ENCODE assay signal across 17 mouse cellular contexts in genomic region chr8:116928588-116928987, GRCm38 (mm10). TPM values are rescaled to one million over a fixed set of nuclear protein-coding genes. Genes with fewer than 3 reads are reported as not detected.
DNase-seq lines count a peak whose midpoint lies in the region; ATAC-seq and TF ChIP-seq lines count a peak whose summit lies in the region.
"Had no signal": no experiment of that assay in that cellular context is flagged by ENCODE, and none has a peak within 500 bp of the region (broad histone marks: within the 10 kb centered on the region; RNA-seq: fewer than 3 reads in every experiment).

No protein-coding gene starts in this region.

- no peak for DNase-seq in gastrocnemius, adult 2 months
- DNase-seq in gastrocnemius, postnatal 10 days, result no peak
- no peak for DNase-seq in lung, embryonic 14.5 days
- no peak for DNase-seq in lung, postnatal 4 days
- DNase-seq in NIH3T3 (ENCODE audit: low read depth), result peak; percentile 29
- no peak for DNase-seq in spleen, postnatal 14 days (ENCODE audit: low spot score in 2 of 2)
- DNase-seq in frontal cortex, postnatal 14 days (ENCODE audit: low spot score in 2 of 2), result no peak
- DNase-seq: cerebellum, adult 11-12 months; gastrocnemius, postnatal 14 days; kidney, adult 11 months had no signal

- H3K4me1 ChIP-seq in lung, embryonic 14.5 days (ENCODE audit: insufficient read depth), result no peaks in the 10 kb centered on the region
- H3K4me1 ChIP-seq: embryonic facial prominence, embryonic 15.5 days; heart, embryonic 15.5 days; lung, embryonic 15.5 days; neural tube, embryonic 15.5 days had no signal

- ATAC-seq in lung, embryonic 14.5 days (ENCODE audit: insufficient read depth), result no peak
- ATAC-seq: hindbrain, embryonic 16.5 days had no signal

- H3K9ac ChIP-seq in lung, embryonic 14.5 days, result no peak overlapping the region
- H3K9ac ChIP-seq: embryonic facial prominence, embryonic 15.5 days; heart, embryonic 15.5 days; lung, embryonic 15.5 days; neural tube, embryonic 15.5 days had no signal

- H3K27me3 ChIP-seq in lung, embryonic 14.5 days (ENCODE audit: insufficient read depth, low read length), result no peaks in the 10 kb centered on the region
- H3K27me3 ChIP-seq: embryonic facial prominence, embryonic 15.5 days; heart, embryonic 15.5 days; lung, embryonic 15.5 days; neural tube, embryonic 15.5 days had no signal

- intact Hi-C loops in gastrocnemius, adult 2 months (cut with DNase I), result no loop called here

- no peak overlapping the region for H3K4me2 ChIP-seq in lung, embryonic 14.5 days
- H3K4me2 ChIP-seq: embryonic facial prominence, embryonic 15.5 days; heart, embryonic 15.5 days; lung, embryonic 15.5 days; neural tube, embryonic 15.5 days had no signal

- H3K4me3 ChIP-seq in gastrocnemius, adult 2 months, result no peak overlapping the region
- no peak overlapping the region for H3K4me3 ChIP-seq in lung, embryonic 14.5 days (ENCODE audit: low read depth, low read length)
- H3K4me3 ChIP-seq: embryonic facial prominence, embryonic 15.5 days; heart, adult 2 months; heart, embryonic 15.5 days; lung, embryonic 15.5 days; neural tube, embryonic 15.5 days had no signal

- peaks cover 79% of the 10 kb centered on the region for H3K36me3 ChIP-seq in lung, embryonic 14.5 days (ENCODE audit: insufficient read depth)
- H3K36me3 ChIP-seq: neural tube, embryonic 15.5 days had no signal

- TF ChIP-seq CTCF in gastrocnemius, adult 2 months (IDR thresholded peaks at IDR 0.05), result 0 out of 2 replicates have a peak, but pooled peaks have one; percentile 2
- peak; percentile 24; the same call in 1 of the 2 replicates for TF ChIP-seq CTCF in lung, embryonic 14.5 days (IDR thresholded peaks at IDR 0.05; ENCODE audit: low read depth)

- H3K9me3 ChIP-seq in lung, embryonic 14.5 days (ENCODE audit: low read depth, low read length), result no peaks in the 10 kb centered on the region
- H3K9me3 ChIP-seq: embryonic facial prominence, embryonic 15.5 days; heart, embryonic 15.5 days; lung, embryonic 15.5 days; neural tube, embryonic 15.5 days had no signal

- no peak overlapping the region for H3K27ac ChIP-seq in gastrocnemius, adult 2 months
- H3K27ac ChIP-seq in lung, embryonic 14.5 days (ENCODE audit: low read depth), result no peak overlapping the region
- H3K27ac ChIP-seq: embryonic facial prominence, embryonic 15.5 days; heart, adult 2 months; heart, embryonic 15.5 days; lung, embryonic 15.5 days; neural tube, embryonic 15.5 days; stomach, postnatal 0 days had no signal

- 76% methylated on average over 5 of the region's 5 CpGs for WGBS in lung, embryonic 14.5 days

RNA-seq across cellular contexts. Expression of gene Cenpn, which starts 7.1 kb away (rescaled TPM):
- under 1 TPM; 0.43 to 0.50 TPM for total RNA-seq in gastrocnemius, adult 2 months (2021)
- 1 to 10 TPM; 3.1 to 5.2 TPM for total RNA-seq in gastrocnemius, postnatal 10 days (2021)
- polyA plus RNA-seq in lung, embryonic 14.5 days (2014; fragmentation: Nextera tagmentation; extraction: Ambion mirVana), result 53.9 and 58.9 TPM in 2 replicates

RNA-seq across cellular contexts. Expression of gene Cmc2, which starts 7.3 kb away (rescaled TPM):
- 10 to 100 TPM; 23.6 to 30.6 TPM for total RNA-seq in gastrocnemius, adult 2 months (2021)
- total RNA-seq in gastrocnemius, postnatal 10 days (2021), result 10 to 100 TPM; 22.2 to 24.1 TPM
- 88.2 and 92.6 TPM in 2 replicates for polyA plus RNA-seq in lung, embryonic 14.5 days (2014; fragmentation: Nextera tagmentation; extraction: Ambion mirVana)

RNA-seq across cellular contexts. Expression of gene Atmin, which starts 14.6 kb away (rescaled TPM):
- total RNA-seq in gastrocnemius, adult 2 months (2021), result 10 to 100 TPM; 22.5 to 23.1 TPM
- total RNA-seq in gastrocnemius, postnatal 10 days (2021), result 10 to 100 TPM; 12.0 to 14.5 TPM
- 15.4 and 15.8 TPM in 2 replicates for polyA plus RNA-seq in lung, embryonic 14.5 days (2014; fragmentation: Nextera tagmentation; extraction: Ambion mirVana)

RNA-seq across cellular contexts. Expression of gene 1700030J22Rik, which starts 50.2 kb away (rescaled TPM):
- under 1 TPM; 0.10 to 0.33 TPM for total RNA-seq in gastrocnemius, adult 2 months (2021)
- total RNA-seq in gastrocnemius, postnatal 10 days (2021), result under 1 TPM; 0.14 to 0.23 TPM
- polyA plus RNA-seq in lung, embryonic 14.5 days (2014; fragmentation: Nextera tagmentation; extraction: Ambion mirVana), result 1.8 and 1.9 TPM in 2 replicates
